Mouse (Mus musculus): ENCODE results near the gene Ptprf. TPM values are rescaled to one million over a fixed set of nuclear protein-coding genes. Genes with fewer than 3 reads are reported as not detected.

The Ptprf gene
- total and polyA plus RNA-seq, 2 experiments from 2014 or later = 44.4 to 196 TPM

DNA sequence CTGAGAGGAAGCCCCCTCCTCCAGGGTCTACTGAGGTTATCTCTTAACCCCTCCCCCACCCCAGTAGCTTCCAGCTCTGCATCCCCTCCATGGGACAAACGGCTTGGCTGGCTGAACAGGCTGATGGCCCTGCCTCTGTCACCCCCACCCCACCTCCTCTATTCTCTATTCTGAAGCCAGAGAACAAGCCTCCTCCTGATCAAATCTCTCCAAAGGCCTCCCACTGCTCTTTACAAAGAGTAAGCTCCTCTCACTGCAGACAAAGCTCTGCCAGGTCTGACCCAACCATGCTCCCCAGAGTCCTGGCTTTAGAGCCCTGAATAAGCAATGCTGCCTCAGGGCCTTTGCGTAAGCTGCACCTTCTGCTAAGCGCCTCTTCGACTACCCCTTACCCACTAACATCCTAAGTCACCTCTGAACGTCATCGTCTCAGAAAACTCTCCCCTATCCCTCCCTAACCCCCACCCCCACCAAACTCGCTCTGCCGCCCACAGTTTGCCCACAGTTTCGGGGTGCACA lies 19.6 kb downstream of the Ptprf start:
- peaks cover 26% of the 10 kb centered on the region for H3K4me1 ChIP-seq (ENCODE audit: insufficient read depth, low read length)
- WGBS = 65% methylated on average over 9 of the region's 9 CpGs
- H3K36me3 ChIP-seq (ENCODE audit: insufficient read depth, low read length) = peaks cover 16% of the 10 kb centered on the region; the same call in 1 of the 2 replicates
- no peak for TF ChIP-seq CTCF (IDR thresholded peaks at IDR 0.05; ENCODE audit: low read depth)
- H3K4me3 ChIP-seq (ENCODE audit: low read length) = no peak overlapping the region
- ATAC-seq (no peak), DNase-seq (ENCODE audit: low spot score) (no peak)
- no peaks in the 10 kb centered on the region for H3K27me3 ChIP-seq (ENCODE audit: insufficient read depth, low read length)
- H3K9me3 ChIP-seq (ENCODE audit: low read length) = no peaks in the 10 kb centered on the region
- no peak overlapping the region for H3K27ac ChIP-seq
- no peak overlapping the region for H3K9ac ChIP-seq (replicated peaks; ENCODE audit: low read length)
- H3K4me2 ChIP-seq (ENCODE audit: low read depth, low read length) = no peak overlapping the region

GRCm38 (mm10) chr4:118270706-118271105 lies 20.5 kb downstream of the Ptprf start:
- no peak overlapping the region for H3K9ac ChIP-seq (replicated peaks; ENCODE audit: low read length)
- H3K4me2 ChIP-seq (ENCODE audit: low read depth, low read length) = no peak overlapping the region
- DNase-seq (ENCODE audit: low spot score) (no peak), ATAC-seq (no peak)
- peaks cover 10% of the 10 kb centered on the region; the same call in 1 of the 2 replicates for H3K36me3 ChIP-seq (ENCODE audit: insufficient read depth, low read length)
- H3K4me3 ChIP-seq (ENCODE audit: low read length) = no peak overlapping the region
- H3K9me3 ChIP-seq (ENCODE audit: low read length) = no peaks in the 10 kb centered on the region
- 95% methylated on average over 3 of the region's 3 CpGs for WGBS
- peak; percentile 50 for TF ChIP-seq CTCF (IDR thresholded peaks at IDR 0.05; ENCODE audit: low read depth)
- H3K27ac ChIP-seq = 0 out of 2 replicates have a peak overlapping the region, but pooled peaks have one; percentile 5
- H3K27me3 ChIP-seq (ENCODE audit: insufficient read depth, low read length) = no peaks in the 10 kb centered on the region
- H3K4me1 ChIP-seq (ENCODE audit: insufficient read depth, low read length) = peaks cover 18% of the 10 kb centered on the region

GRCm38 (mm10) chr4:118269999-118270398 lies 21.2 kb downstream of the Ptprf start:
- Histone ChIP-seq H3K9me3 (ENCODE audit: low read length) (no peaks in the 10 kb centered on the region), H3K4me3 (ENCODE audit: low read length) (no peak overlapping the region), H3K27me3 (ENCODE audit: insufficient read depth, low read length) (no peaks in the 10 kb centered on the region), H3K4me1 (ENCODE audit: insufficient read depth, low read length) (peaks cover 23% of the 10 kb centered on the region), H3K27ac (0 out of 2 replicates have a peak overlapping the region, but pooled peaks have one; percentile 5), H3K36me3 (ENCODE audit: insufficient read depth, low read length) (peaks cover 10% of the 10 kb centered on the region; the same call in 1 of the 2 replicates), H3K9ac (replicated peaks; ENCODE audit: low read length) (no peak overlapping the region), H3K4me2 (ENCODE audit: low read depth, low read length) (no peak overlapping the region)
- no peak for TF ChIP-seq CTCF (IDR thresholded peaks at IDR 0.05; ENCODE audit: low read depth)
- 30% methylated on average over 6 of the region's 6 CpGs for WGBS
- peak; percentile 67 for DNase-seq (ENCODE audit: low spot score)
- peak; percentile 42; the same call in 1 of the 2 replicates for ATAC-seq

GRCm38 (mm10) chr4:118268429-118269212 lies 22.6 kb downstream of the Ptprf start:
- ATAC-seq (no peak), DNase-seq (ENCODE audit: low spot score) (no peak)
- TF ChIP-seq CTCF (IDR thresholded peaks at IDR 0.05; ENCODE audit: low read depth) = no peak
- Histone ChIP-seq H3K36me3 (ENCODE audit: insufficient read depth, low read length) (peaks cover 10% of the 10 kb centered on the region; the same call in 1 of the 2 replicates), H3K27ac (no peak overlapping the region), H3K9ac (replicated peaks; ENCODE audit: low read length) (no peak overlapping the region), H3K27me3 (ENCODE audit: insufficient read depth, low read length) (no peaks in the 10 kb centered on the region), H3K4me1 (ENCODE audit: insufficient read depth, low read length) (peaks cover 11% of the 10 kb centered on the region), H3K4me2 (ENCODE audit: low read depth, low read length) (no peak overlapping the region), H3K4me3 (ENCODE audit: low read length) (no peak overlapping the region), H3K9me3 (ENCODE audit: low read length) (no peaks in the 10 kb centered on the region)
- WGBS = 73% methylated on average over 14 of the region's 14 CpGs

DNA sequence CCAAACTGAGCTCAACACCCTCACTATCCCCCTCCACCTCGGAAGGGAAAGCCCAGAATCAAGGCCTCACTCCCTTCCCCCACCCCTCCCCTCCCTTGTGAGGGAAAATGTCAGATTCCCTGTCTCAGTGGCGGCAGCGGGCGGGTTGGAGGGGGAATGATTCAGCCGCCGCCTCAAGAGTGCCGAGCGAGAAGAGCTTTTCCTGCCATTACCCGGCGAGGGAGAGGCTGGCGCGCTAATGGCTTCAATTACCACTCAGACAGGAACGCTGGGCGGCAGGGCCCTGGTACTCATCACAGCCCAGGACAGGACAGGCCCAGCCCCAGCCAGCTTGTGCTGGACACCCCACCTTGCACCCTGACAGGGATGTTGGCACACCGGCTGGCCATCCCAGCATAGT lies 25.6 kb downstream of the Ptprf start:
- no peak for TF ChIP-seq CTCF (IDR thresholded peaks at IDR 0.05; ENCODE audit: low read depth)
- 0 out of 2 replicates have a peak overlapping the region, but pooled peaks have one; percentile 3 for H3K4me2 ChIP-seq (ENCODE audit: low read depth, low read length)
- no peak overlapping the region for H3K4me3 ChIP-seq (ENCODE audit: low read length)
- H3K4me1 ChIP-seq (ENCODE audit: insufficient read depth, low read length) = peaks cover 28% of the 10 kb centered on the region
- H3K27me3 ChIP-seq (ENCODE audit: insufficient read depth, low read length) = no peaks in the 10 kb centered on the region
- DNase-seq (ENCODE audit: low spot score) (peak; percentile 67), ATAC-seq (no peak)
- peaks cover 10% of the 10 kb centered on the region; the same call in 1 of the 2 replicates for H3K36me3 ChIP-seq (ENCODE audit: insufficient read depth, low read length)
- 30% methylated on average over 15 of the region's 15 CpGs for WGBS
- peak overlapping the region; percentile 66 for H3K27ac ChIP-seq
- no peaks in the 10 kb centered on the region for H3K9me3 ChIP-seq (ENCODE audit: low read length)
- H3K9ac ChIP-seq (replicated peaks; ENCODE audit: low read length) = 0 out of 2 replicates have a peak overlapping the region, but pooled peaks have one; percentile 21

DNA sequence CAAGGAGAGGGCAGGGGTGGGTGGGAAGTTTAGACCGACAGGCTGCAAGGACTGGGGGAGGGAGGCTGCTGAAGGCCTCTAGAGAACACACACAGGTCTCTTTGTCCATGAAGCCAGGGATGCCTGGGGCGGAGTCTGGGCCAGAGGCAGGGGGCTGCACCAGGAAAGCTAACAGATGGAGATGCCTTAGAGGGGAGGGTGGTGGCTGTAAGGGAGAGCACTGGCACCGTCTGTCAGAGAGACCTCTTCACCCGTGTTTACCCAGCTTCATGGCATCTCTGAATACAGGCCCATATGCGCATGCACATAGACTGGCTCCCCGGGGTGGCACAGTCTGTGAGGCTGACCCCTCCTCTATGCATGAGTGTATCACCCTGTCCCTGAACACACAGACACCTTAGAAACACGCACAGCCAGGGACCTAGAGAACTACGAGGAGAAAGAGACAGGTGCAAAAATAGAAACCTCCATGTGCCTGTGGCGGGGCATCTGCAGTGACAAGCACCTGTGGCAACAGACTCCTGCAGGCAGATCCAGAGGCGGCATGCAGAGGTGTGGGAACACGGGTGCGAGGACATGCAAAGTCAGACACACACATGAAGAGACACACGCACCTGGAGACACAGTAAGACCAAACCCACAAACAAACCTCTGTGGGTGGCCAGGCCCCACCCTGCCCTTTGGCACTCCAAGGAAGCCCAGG lies 29.3 kb downstream of the Ptprf start:
- peaks cover 40% of the 10 kb centered on the region for H3K4me1 ChIP-seq (ENCODE audit: insufficient read depth, low read length)
- DNase-seq (ENCODE audit: low spot score) = peak; percentile 58
- ATAC-seq = peak; percentile 10

More for the DNA sequence above, 29.3 kb downstream of the Ptprf start:
- Histone ChIP-seq H3K9ac (replicated peaks; ENCODE audit: low read length) (no peak overlapping the region; the same call in 1 of the 2 replicates), H3K4me3 (ENCODE audit: low read length) (no peak overlapping the region), H3K36me3 (ENCODE audit: insufficient read depth, low read length) (no peaks in the 10 kb centered on the region; the same call in 1 of the 2 replicates), H3K27ac (peak overlapping the region; percentile 76), H3K27me3 (ENCODE audit: insufficient read depth, low read length) (no peaks in the 10 kb centered on the region), H3K4me2 (ENCODE audit: low read depth, low read length) (no peak overlapping the region; the same call in 1 of the 2 replicates), H3K9me3 (ENCODE audit: low read length) (no peaks in the 10 kb centered on the region)
- no peak for TF ChIP-seq CTCF (IDR thresholded peaks at IDR 0.05; ENCODE audit: low read depth)
- 26% methylated on average over 13 of the region's 13 CpGs for WGBS
